Mouse (Mus musculus) liver, embryonic 16.5 days (tissue): ENCODE data around the gene Gm49361. TPM values are rescaled to one million over a fixed set of nuclear protein-coding genes. Genes with fewer than 3 reads are reported as not detected.

Source experiments
- ATAC-seq: fragments of 200-750 bp; cut with Nextera tagmentation; 2 replicates; pipeline ENCODE4 v1.8.0; 2017; ENCODE audit warnings: low read depth, mild to moderate bottlenecking, moderate number of reproducible peaks, moderate library complexity
- H3K27ac ChIP-seq: fragments of 300-500 bp; sonication (generic); 2 replicates; pipeline ENCODE4 v1.5.1; 2014; ENCODE audit warnings: mild to moderate bottlenecking, low read length
- H3K27me3 ChIP-seq: fragments of 300-500 bp; sonication (generic); 2 replicates; pipeline ENCODE4 v1.6.1; 2014; ENCODE audit warnings: low read depth, low read length, mixed read lengths; ENCODE audit not compliant: control insufficient read depth, insufficient read depth
- H3K36me3 ChIP-seq: fragments of 300-500 bp; sonication (generic); 2 replicates; pipeline ENCODE4 v1.6.1; 2014; ENCODE audit warnings: mild to moderate bottlenecking; ENCODE audit not compliant: control insufficient read depth, insufficient read depth
- H3K4me1 ChIP-seq: fragments of 300-500 bp; sonication (generic); 2 replicates; pipeline ENCODE4 v1.6.1; 2014; ENCODE audit warnings: low read depth, low read length, mixed read lengths; ENCODE audit not compliant: control insufficient read depth
- H3K4me2 ChIP-seq: fragments of 300-500 bp; sonication (generic); 2 replicates; pipeline ENCODE4 v1.6.1; 2014; ENCODE audit warnings: low read depth, low read length, mixed read lengths
- H3K4me3 ChIP-seq: fragments of 300-500 bp; sonication (generic); 2 replicates; pipeline ENCODE4 v1.5.1; 2014; ENCODE audit warnings: low read depth, mild to moderate bottlenecking, low read length
- H3K9ac ChIP-seq: fragments of 300-500 bp; sonication (generic); 2 replicates; pipeline ENCODE4 v1.6.1; 2014; ENCODE audit warnings: low read depth, low read length
- H3K9me3 ChIP-seq: fragments of 300-500 bp; sonication (generic); replicated peaks from 2 replicates; pipeline ENCODE4 v1.6.1; 2016; ENCODE audit warnings: low read length; ENCODE audit not compliant: control insufficient read depth
- WGBS: fragments of 180-500 bp; shearing (Covaris S2); extraction: QIAGEN DNeasy Blood & Tissue Kit; methylation state at CpG from one replicate; pipeline ENCODE4 v1.1.7; 2014; ENCODE audit not compliant: insufficient replicate concordance; 5-methylcytosine and 5-hydroxymethylcytosine counted together
- polyA plus RNA-seq: library from polyadenylated mRNA; unstranded; fragments of >200 nt; fragmentation: Nextera tagmentation; extraction: Ambion mirVana; gene quantifications from 2 replicates; pipeline ENCODE4 v1.2.1, GENCODE M21; 2015

The Gm49361 gene
- polyA plus RNA-seq, 1 experiment from 2014 or later = not detected

- WGBS = 64% methylated on average over 12 of the region's 12 CpGs
- Histone ChIP-seq H3K27me3 (no peaks in the 10 kb centered on the region), H3K9me3 (no peaks in the 10 kb centered on the region), H3K9ac (no peak overlapping the region), H3K4me3 (no peak overlapping the region), H3K36me3 (peaks cover 8% of the 10 kb centered on the region), H3K4me1 (peaks cover 6% of the 10 kb centered on the region), H3K4me2 (no peak overlapping the region), H3K27ac (no peak overlapping the region)
- no peak for ATAC-seq
Observed at GRCm38 (mm10) chr14:57701915-57702477, 43.9 kb downstream of the Gm49361 start.

- Histone ChIP-seq H3K4me1 (peaks cover 6% of the 10 kb centered on the region), H3K36me3 (peaks cover 15% of the 10 kb centered on the region), H3K9me3 (no peaks in the 10 kb centered on the region), H3K27ac (no peak overlapping the region), H3K4me2 (no peak overlapping the region), H3K27me3 (no peaks in the 10 kb centered on the region), H3K4me3 (no peak overlapping the region), H3K9ac (no peak overlapping the region)
- ATAC-seq = no peak
- WGBS = 90% methylated on average over 33 of the region's 33 CpGs
Observed at GRCm38 (mm10) chr14:57699461-57699970, 46.4 kb downstream of the Gm49361 start.

- no peaks in the 10 kb centered on the region for H3K27me3 ChIP-seq
- H3K9ac ChIP-seq = no peak overlapping the region
- peaks cover 6% of the 10 kb centered on the region for H3K4me1 ChIP-seq
- WGBS = 80% methylated on average over 10 of the region's 10 CpGs
- H3K4me2 ChIP-seq = no peak overlapping the region
- H3K4me3 ChIP-seq = no peak overlapping the region
- no peak for ATAC-seq
- H3K36me3 ChIP-seq = peaks cover 17% of the 10 kb centered on the region
- H3K9me3 ChIP-seq = no peaks in the 10 kb centered on the region
- no peak overlapping the region for H3K27ac ChIP-seq
Observed at GRCm38 (mm10) chr14:57699016-57699415, 46.9 kb downstream of the Gm49361 start.

GRCm38 (mm10) chr14:57696066-57696465 is 49.8 kb downstream of the Gm49361 start:
- H3K9me3 ChIP-seq = no peaks in the 10 kb centered on the region
- H3K4me2 ChIP-seq = no peak overlapping the region
- H3K9ac ChIP-seq = no peak overlapping the region
- peaks cover 15% of the 10 kb centered on the region for H3K4me1 ChIP-seq
- H3K27me3 ChIP-seq = no peaks in the 10 kb centered on the region
- H3K36me3 ChIP-seq = peaks cover 26% of the 10 kb centered on the region
- H3K4me3 ChIP-seq = no peak overlapping the region
- no peak overlapping the region for H3K27ac ChIP-seq
- WGBS = 86% methylated on average over 15 of the region's 15 CpGs
- no peak for ATAC-seq

- H3K27me3 ChIP-seq = no peaks in the 10 kb centered on the region
- whole genome bisulfite sequencing = 82% methylated on average over 8 of the region's 8 CpGs
- H3K9ac ChIP-seq = no peak overlapping the region
- H3K4me2 ChIP-seq = no peak overlapping the region
- ATAC-seq = no peak
- H3K4me1 ChIP-seq = peaks cover 19% of the 10 kb centered on the region
- peaks cover 30% of the 10 kb centered on the region for H3K36me3 ChIP-seq
- no peak overlapping the region for H3K27ac ChIP-seq
- no peaks in the 10 kb centered on the region for H3K9me3 ChIP-seq
- H3K4me3 ChIP-seq = no peak overlapping the region
Observed at GRCm38 (mm10) chr14:57695550-57695949, 50.4 kb downstream of the Gm49361 start.

GRCm38 (mm10) chr14:57694246-57694645 is 51.7 kb downstream of the Gm49361 start:
- ATAC-seq = no peak
- Histone ChIP-seq H3K27ac (no peak overlapping the region), H3K36me3 (peaks cover 24% of the 10 kb centered on the region), H3K9ac (no peak overlapping the region), H3K4me1 (peaks cover 19% of the 10 kb centered on the region), H3K4me3 (no peak overlapping the region), H3K27me3 (no peaks in the 10 kb centered on the region), H3K4me2 (no peak overlapping the region), H3K9me3 (no peaks in the 10 kb centered on the region)
- 88% methylated on average over 16 of the region's 16 CpGs for WGBS

GRCm38 (mm10) chr14:57692517-57693130 is 53.3 kb downstream of the Gm49361 start:
- Histone ChIP-seq H3K27ac (peak overlapping the region; percentile 91), H3K9me3 (no peaks in the 10 kb centered on the region), H3K4me1 (peaks cover 19% of the 10 kb centered on the region), H3K4me3 (peak overlapping the region; percentile 43), H3K27me3 (no peaks in the 10 kb centered on the region), H3K36me3 (peaks cover 25% of the 10 kb centered on the region), H3K9ac (peak overlapping the region; percentile 61), H3K4me2 (peak overlapping the region; percentile 63)
- peak; percentile 96 for ATAC-seq
- 22% methylated on average over 17 of the region's 17 CpGs for WGBS

GRCm38 (mm10) chr14:57691316-57691715 is 54.6 kb downstream of the Gm49361 start:
- no peak for ATAC-seq
- no peak overlapping the region for H3K4me3 ChIP-seq
- peaks cover 25% of the 10 kb centered on the region for H3K36me3 ChIP-seq
- 91% methylated on average over 24 of the region's 24 CpGs for WGBS
- no peak overlapping the region for H3K4me2 ChIP-seq
- H3K4me1 ChIP-seq = peaks cover 19% of the 10 kb centered on the region
- no peak overlapping the region for H3K27ac ChIP-seq
- no peaks in the 10 kb centered on the region for H3K9me3 ChIP-seq
- H3K27me3 ChIP-seq = no peaks in the 10 kb centered on the region
- H3K9ac ChIP-seq = no peak overlapping the region

- 43% methylated on average over 8 of the region's 8 CpGs for WGBS
- H3K9ac ChIP-seq = no peak overlapping the region
- peak overlapping the region; percentile 10; the same call in 1 of the 2 replicates for H3K27ac ChIP-seq
- H3K4me1 ChIP-seq = peaks cover 19% of the 10 kb centered on the region
- ATAC-seq = no peak
- peaks cover 21% of the 10 kb centered on the region for H3K36me3 ChIP-seq
- no peak overlapping the region for H3K4me3 ChIP-seq
- no peaks in the 10 kb centered on the region for H3K27me3 ChIP-seq
- no peaks in the 10 kb centered on the region for H3K9me3 ChIP-seq
- H3K4me2 ChIP-seq = no peak overlapping the region
Observed at GRCm38 (mm10) chr14:57690681-57691080, 55.2 kb downstream of the Gm49361 start.
